Mouse (Mus musculus) heart, embryonic 15.5 days (tissue): ENCODE data around the gene Hint3. TPM values are rescaled to one million over a fixed set of nuclear protein-coding genes. Genes with fewer than 3 reads are reported as not detected.

Experiments used
- ATAC-seq: fragments of 200-750 bp; cut with Nextera tagmentation; replicated peaks from 2 replicates; pipeline ENCODE4 v1.8.0; 2017; ENCODE audit warnings: low read depth, moderate TSS enrichment; ENCODE audit not compliant: insufficient number of reproducible peaks, insufficient read depth, low FRiP score
- H3K27ac ChIP-seq: fragments of 300-500 bp; sonication (generic); 2 replicates; pipeline ENCODE4 v1.5.1; 2015; ENCODE audit warnings: mild to moderate bottlenecking, inconsistent platforms
- H3K27me3 ChIP-seq: fragments of 300-500 bp; sonication (generic); 2 replicates; pipeline ENCODE4 v1.6.1; 2015; ENCODE audit warnings: inconsistent platforms
- H3K36me3 ChIP-seq: fragments of 300-500 bp; sonication (generic); 2 replicates; pipeline ENCODE4 v1.6.1; 2015; ENCODE audit warnings: mild to moderate bottlenecking, inconsistent platforms
- H3K4me1 ChIP-seq: fragments of 300-500 bp; sonication (generic); replicated peaks from 2 replicates; pipeline ENCODE4 v1.6.1; 2015; ENCODE audit warnings: inconsistent platforms
- H3K4me2 ChIP-seq: fragments of 300-500 bp; sonication (generic); 2 replicates; pipeline ENCODE4 v1.6.1; 2015; ENCODE audit warnings: inconsistent platforms, mild to moderate bottlenecking, moderate library complexity
- H3K4me3 ChIP-seq: fragments of 300-500 bp; sonication (generic); 2 replicates; pipeline ENCODE4 v1.5.1; 2015; ENCODE audit warnings: mild to moderate bottlenecking, inconsistent platforms
- H3K9ac ChIP-seq: fragments of 300-500 bp; sonication (generic); 2 replicates; pipeline ENCODE4 v1.6.1; 2015; ENCODE audit warnings: mild to moderate bottlenecking, inconsistent platforms
- H3K9me3 ChIP-seq: fragments of 300-500 bp; sonication (generic); replicated peaks from 2 replicates; pipeline ENCODE4 v1.6.1; 2016; ENCODE audit warnings: inconsistent platforms
- whole genome bisulfite sequencing: fragments of 180-500 bp; shearing (Covaris S2); methylation state at CpG from one replicate; pipeline ENCODE4 v1.1.7; 2015; ENCODE audit warnings: mixed read lengths; 5-methylcytosine and 5-hydroxymethylcytosine counted together
- polyA plus RNA-seq: library from polyadenylated mRNA; unstranded; fragments of >200 nt; fragmentation: Nextera tagmentation; extraction: Ambion mirVana; gene quantifications from 2 replicates; pipeline ENCODE4 v1.2.1, GENCODE M21; 2015

Gene Hint3
- polyA plus RNA-seq, 1 experiment from 2014 or later = 40.5 TPM

- Histone ChIP-seq H3K4me2 (no peak overlapping the region), H3K9me3 (no peaks in the 10 kb centered on the region), H3K4me1 (no peaks in the 10 kb centered on the region), H3K27ac (no peak overlapping the region), H3K27me3 (no peaks in the 10 kb centered on the region), H3K9ac (no peak overlapping the region), H3K36me3 (peaks cover 35% of the 10 kb centered on the region; the same call in 1 of the 2 replicates), H3K4me3 (no peak overlapping the region)
- ATAC-seq = no peak
- WGBS = 54% methylated on average over 5 of the region's 5 CpGs
Measured at GRCm38 (mm10) chr10:30587037-30587436, 42.4 kb downstream of the Hint3 start.

GRCm38 (mm10) chr10:30585691-30586090 lies 43.7 kb downstream of the Hint3 start:
- H3K4me1 ChIP-seq = no peaks in the 10 kb centered on the region
- peaks cover 36% of the 10 kb centered on the region; the same call in 1 of the 2 replicates for H3K36me3 ChIP-seq
- H3K27ac ChIP-seq = no peak overlapping the region
- H3K27me3 ChIP-seq = no peaks in the 10 kb centered on the region
- no peak overlapping the region for H3K4me2 ChIP-seq
- no peak overlapping the region for H3K9ac ChIP-seq
- 85% methylated on average over 1 of the region's 1 CpGs for WGBS
- no peak overlapping the region for H3K4me3 ChIP-seq
- ATAC-seq = no peak
- no peaks in the 10 kb centered on the region for H3K9me3 ChIP-seq

- 86% methylated on average over 5 of the region's 5 CpGs for WGBS
- H3K9ac ChIP-seq = no peak overlapping the region
- no peak overlapping the region for H3K27ac ChIP-seq
- no peaks in the 10 kb centered on the region for H3K4me1 ChIP-seq
- H3K4me3 ChIP-seq = no peak overlapping the region
- no peak for ATAC-seq
- H3K4me2 ChIP-seq = no peak overlapping the region
- no peaks in the 10 kb centered on the region for H3K27me3 ChIP-seq
- peaks cover 7% of the 10 kb centered on the region; the same call in 1 of the 2 replicates for H3K36me3 ChIP-seq
- no peaks in the 10 kb centered on the region for H3K9me3 ChIP-seq
Measured at GRCm38 (mm10) chr10:30577670-30578280, 51.7 kb downstream of the Hint3 start.

- Histone ChIP-seq H3K4me3 (no peak overlapping the region), H3K27ac (no peak overlapping the region), H3K4me1 (no peaks in the 10 kb centered on the region), H3K9me3 (no peaks in the 10 kb centered on the region), H3K27me3 (no peaks in the 10 kb centered on the region), H3K36me3 (peaks cover 9% of the 10 kb centered on the region; the same call in 1 of the 2 replicates), H3K4me2 (no peak overlapping the region), H3K9ac (no peak overlapping the region)
- no peak for ATAC-seq
Measured at GRCm38 (mm10) chr10:30566364-30566763, 63.1 kb downstream of the Hint3 start.

GRCm38 (mm10) chr10:30564651-30565050 lies 64.8 kb downstream of the Hint3 start:
- no peak for ATAC-seq
- H3K27me3 ChIP-seq = no peaks in the 10 kb centered on the region

More at GRCm38 (mm10) chr10:30564651-30565050, 64.8 kb downstream of the Hint3 start:
- Histone ChIP-seq H3K27ac (no peak overlapping the region), H3K9ac (no peak overlapping the region), H3K36me3 (peaks cover 20% of the 10 kb centered on the region), H3K4me3 (no peak overlapping the region), H3K4me1 (no peaks in the 10 kb centered on the region), H3K4me2 (no peak overlapping the region), H3K9me3 (no peaks in the 10 kb centered on the region)
- 76% methylated on average over 3 of the region's 3 CpGs for WGBS

Other genes starting within 250 kb of the Hint3 start
- 12.6 and 16.1 TPM in 2 replicates for gene Trmt11, start 28.9 kb downstream of the Hint3 start, polyA plus RNA-seq
- 7.6 and 7.7 TPM in 2 replicates for gene Ncoa7, start 173.7 kb upstream of the Hint3 start, polyA plus RNA-seq
- gene Hey2, start 213.2 kb upstream of the Hint3 start, polyA plus RNA-seq = 39.9 and 50.1 TPM in 2 replicates